In genomic region chr12:33035719-33036521, GRCm38 (mm10) we compare ENCODE assay signal across 8 mouse cellular contexts. TPM values are rescaled to one million over a fixed set of nuclear protein-coding genes. Genes with fewer than 3 reads are reported as not detected.
A peak's percentile ranks its signal among the peaks of the same experiment; 100 is the strongest.
DNase-seq lines count a peak whose midpoint lies in the region; ATAC-seq lines count a peak whose summit lies in the region.

No protein-coding gene starts in this region.

- H3K27me3 ChIP-seq in forebrain, embryonic 15.5 days: peaks cover 8% of the 10 kb centered on the region; the same call in 1 of the 2 replicates

- H3K4me2 ChIP-seq in forebrain, embryonic 15.5 days (replicated peaks): peak overlapping the region; percentile 23

- H3K36me3 ChIP-seq in forebrain, embryonic 15.5 days: no peaks in the 10 kb centered on the region
- no peaks in the 10 kb centered on the region for H3K36me3 ChIP-seq in macrophage (ENCODE audit: inconsistent target)

- H3K27ac ChIP-seq in forebrain, embryonic 15.5 days (replicated peaks): peak overlapping the region; percentile 91
- H3K27ac ChIP-seq in macrophage: peak overlapping the region; percentile 29

- no peaks in the 10 kb centered on the region for H3K9me3 ChIP-seq in forebrain, embryonic 15.5 days

- intact Hi-C loops in heart, postnatal 36 days (cut with DNase I): no loop called here

- peak; percentile 94 for ATAC-seq in forebrain, embryonic 15.5 days (replicated peaks)

- WGBS in forebrain, embryonic 15.5 days: 11% methylated on average over 21 of the region's 21 CpGs
- WGBS in macrophage (ENCODE audit: missing documents): 16% methylated on average over 21 of the region's 21 CpGs

- no peak overlapping the region for H3K4me3 ChIP-seq in forebrain, embryonic 15.5 days
- H3K4me3 ChIP-seq in macrophage (ENCODE audit: inconsistent target): no peak overlapping the region

- no peak overlapping the region for H3K9ac ChIP-seq in forebrain, embryonic 15.5 days (replicated peaks)

- H3K4me1 ChIP-seq in forebrain, embryonic 15.5 days: peaks cover 27% of the 10 kb centered on the region

- DNase-seq in 416B (ENCODE audit: low read depth): peak; percentile 64
- DNase-seq in Muller cell, postnatal 12 days (ENCODE audit: inconsistent ontology term): peak; percentile 74
- peak; percentile 52 for DNase-seq in heart, postnatal 36 days
- DNase-seq in layer of hippocampus, adult 9-11 months: peak; percentile 88
- DNase-seq in right cerebral cortex, postnatal 4 days: peak; percentile 90
- no peak for DNase-seq in ovary, postnatal 36 days (ENCODE audit: low spot score)

- no peaks in the 10 kb centered on the region for H3K79me2 ChIP-seq in macrophage (ENCODE audit: inconsistent target)

RNA-seq across cellular contexts. Expression of gene Cdhr3, which starts 56.8 kb away (rescaled TPM):
- polyA plus RNA-seq in forebrain, embryonic 15.5 days (2015; fragmentation: Nextera tagmentation; extraction: Ambion mirVana): 0.20 and 0.29 TPM in 2 replicates
- total RNA-seq in heart, postnatal 36 days (2021): under 1 TPM in 1 of 2 experiments, not detected in 1; 0.39 TPM
- total RNA-seq in macrophage (2018; cell fraction: chromatin; rRNA removed): under 1 TPM in 1 of 26 experiments, not detected in 25; 0.35 TPM
- total RNA-seq in macrophage (2018; cell fraction: cytosol; rRNA removed): under 1 TPM in 3 of 26 experiments, not detected in 23; under 0.01 to 0.04 (median 0.03) TPM
- under 1 TPM in 1 of 26 experiments, not detected in 25; 0.18 TPM for total RNA-seq in macrophage (2018; cell fraction: nucleus; rRNA removed)
- not detected in 3 replicates for polyA plus RNA-seq in macrophage (2018)
